Mouse (Mus musculus) cerebellum, adult 9-11 months (tissue): ENCODE measurements at regions not wholly inside any gene's neighbourhood (a gene's known extent, or its start where the extent isn't known, plus 50 kb on each side); places are given as distances from the start of the nearest gene placed in this dataset.

Source experiments
- DNase-seq: peaks from one replicate; pipeline ENCODE4 v3.0.0; 2022

- DNase-seq, result no peak
These were observed 338.2 kb upstream of the G2e3 start for GRCm38 (mm10) chr12:51009644-51010043.

DNA sequence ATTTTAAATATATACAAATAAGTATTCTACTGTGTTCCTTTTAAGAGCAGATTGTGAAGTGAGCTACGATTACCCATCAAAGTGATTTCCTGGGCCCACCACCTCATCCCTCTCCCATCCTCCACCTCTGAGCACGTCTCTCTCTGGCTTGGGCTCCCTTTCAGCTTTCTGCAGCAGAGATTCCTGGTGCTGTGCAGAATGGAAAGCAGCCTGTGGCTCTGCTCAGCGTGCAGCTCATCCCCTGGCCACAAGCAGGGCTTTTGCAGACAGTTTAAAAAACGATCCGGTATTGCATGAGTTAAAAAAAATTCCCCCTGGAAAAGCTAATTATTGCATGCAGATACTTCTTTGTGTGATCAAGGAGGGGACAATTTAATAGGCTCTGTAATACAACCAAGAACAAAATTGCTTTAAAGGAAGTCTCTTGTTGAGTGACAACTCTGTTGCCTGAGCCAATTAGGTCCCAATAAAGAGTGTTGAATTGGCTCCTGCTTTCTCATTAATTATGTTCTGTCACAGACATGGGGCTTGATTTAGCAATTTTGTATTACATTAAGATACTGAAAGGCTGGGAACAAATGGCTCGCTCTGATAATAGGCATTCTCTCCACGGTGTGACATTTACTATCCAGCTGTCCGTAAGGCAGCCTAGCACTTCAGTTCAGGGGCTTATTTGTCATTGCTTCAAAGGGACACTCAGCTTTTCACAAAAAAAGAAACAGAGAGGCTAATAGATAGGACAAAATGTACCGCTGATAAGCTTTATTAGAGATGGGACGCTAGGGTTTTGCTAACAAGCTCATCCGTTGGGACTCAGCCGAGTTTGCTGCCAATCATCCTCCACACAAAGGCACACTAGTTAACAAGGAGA, 345.9 kb upstream of the G2e3 start:
- no peak for DNase-seq

- DNase-seq, result no peak
These were observed 346.8 kb upstream of the G2e3 start for GRCm38 (mm10) chr12:51001096-51001495.

GRCm38 (mm10) chr12:51000281-51001075, 347.4 kb upstream of the G2e3 start:
- DNase-seq, result no peak

DNA sequence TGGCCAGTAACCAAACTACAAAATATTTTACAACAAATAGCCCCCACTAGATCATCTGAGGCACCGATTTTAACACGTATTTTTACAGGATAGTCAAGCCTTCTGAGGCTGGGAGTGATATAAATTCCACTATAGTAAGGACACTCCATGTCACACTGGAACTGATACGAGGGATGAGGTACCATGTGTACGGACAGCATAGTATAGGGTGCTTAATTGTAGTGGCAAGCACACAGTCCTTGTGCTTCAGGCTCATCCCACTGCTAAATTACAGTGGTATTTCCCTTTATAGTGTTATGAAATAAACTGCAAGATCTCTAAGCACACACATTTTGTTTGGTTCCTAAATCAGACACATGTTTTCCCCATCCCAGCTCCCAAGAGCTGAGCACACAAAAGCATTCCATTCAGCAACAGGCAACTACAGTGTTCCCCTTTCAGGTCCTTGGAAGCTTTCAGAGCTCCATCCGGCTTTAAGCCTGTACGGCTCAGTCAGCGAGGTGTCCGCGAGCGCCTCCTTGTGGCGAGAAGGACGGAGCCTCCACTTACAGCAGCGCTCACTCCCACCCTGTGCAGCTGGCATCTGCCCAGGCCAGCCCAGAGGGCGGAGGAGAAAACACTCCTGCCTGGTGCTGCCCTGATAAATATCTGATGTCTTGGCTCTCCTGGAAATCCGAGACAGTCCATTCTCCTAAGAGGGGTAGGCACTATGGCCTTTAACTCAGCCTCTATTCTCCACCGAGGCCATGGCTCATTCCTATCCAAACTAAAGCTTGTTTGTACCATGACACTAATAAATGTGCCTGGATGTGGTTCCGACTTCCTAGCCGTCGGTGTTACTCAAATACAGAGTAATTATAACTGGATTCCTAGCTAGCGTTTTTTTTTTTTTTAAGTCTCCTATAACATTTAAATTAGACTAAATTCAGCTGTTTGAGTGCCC, 348.3 kb upstream of the G2e3 start:
- DNase-seq, result peak; percentile 16

GRCm38 (mm10) chr12:50995664-50996063, 346.8 kb upstream of the Prkd1 start:
- no peak for DNase-seq

GRCm38 (mm10) chr12:50989561-50990325, 340.8 kb upstream of the Prkd1 start:
- DNase-seq, result no peak

DNA sequence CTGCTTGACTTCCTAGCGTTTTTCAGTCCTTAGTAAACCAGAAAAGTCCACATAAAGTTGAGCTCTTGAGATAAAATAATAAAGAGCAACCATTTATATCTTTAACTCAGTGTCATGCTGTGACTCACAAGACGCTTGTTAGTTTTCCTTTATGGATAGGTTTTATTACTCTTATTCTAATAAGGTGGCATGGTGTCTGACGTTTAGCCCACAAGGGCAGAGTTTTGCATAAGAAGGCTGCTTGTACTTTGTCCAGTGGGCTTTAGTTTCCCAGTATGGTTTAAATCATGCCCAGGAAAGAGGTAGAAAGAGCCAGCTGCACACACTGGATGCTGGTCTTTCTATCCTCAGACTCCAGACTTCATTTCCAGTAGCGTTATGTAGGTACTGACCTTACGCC, 332.4 kb upstream of the Prkd1 start:
- DNase-seq, result no peak

- no peak for DNase-seq
These were observed 331.9 kb upstream of the Prkd1 start for GRCm38 (mm10) chr12:50980800-50981199.

DNA sequence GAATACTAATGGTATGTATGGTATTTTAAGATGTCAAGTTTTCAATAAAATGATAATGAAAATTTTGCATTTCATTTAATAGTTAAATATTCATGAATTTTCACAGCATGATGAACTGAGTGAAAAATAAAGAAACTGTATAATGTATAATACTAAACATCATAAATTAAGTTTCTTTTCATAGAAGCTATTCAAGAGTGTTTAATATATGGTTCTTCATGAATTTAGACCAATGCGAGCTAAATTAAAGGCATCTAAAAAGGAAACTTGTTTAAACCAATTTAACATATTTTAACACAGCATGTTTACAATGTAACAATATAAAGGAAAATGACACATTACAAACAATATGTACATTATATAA, 321.8 kb upstream of the Prkd1 start:
- no peak for DNase-seq

DNA sequence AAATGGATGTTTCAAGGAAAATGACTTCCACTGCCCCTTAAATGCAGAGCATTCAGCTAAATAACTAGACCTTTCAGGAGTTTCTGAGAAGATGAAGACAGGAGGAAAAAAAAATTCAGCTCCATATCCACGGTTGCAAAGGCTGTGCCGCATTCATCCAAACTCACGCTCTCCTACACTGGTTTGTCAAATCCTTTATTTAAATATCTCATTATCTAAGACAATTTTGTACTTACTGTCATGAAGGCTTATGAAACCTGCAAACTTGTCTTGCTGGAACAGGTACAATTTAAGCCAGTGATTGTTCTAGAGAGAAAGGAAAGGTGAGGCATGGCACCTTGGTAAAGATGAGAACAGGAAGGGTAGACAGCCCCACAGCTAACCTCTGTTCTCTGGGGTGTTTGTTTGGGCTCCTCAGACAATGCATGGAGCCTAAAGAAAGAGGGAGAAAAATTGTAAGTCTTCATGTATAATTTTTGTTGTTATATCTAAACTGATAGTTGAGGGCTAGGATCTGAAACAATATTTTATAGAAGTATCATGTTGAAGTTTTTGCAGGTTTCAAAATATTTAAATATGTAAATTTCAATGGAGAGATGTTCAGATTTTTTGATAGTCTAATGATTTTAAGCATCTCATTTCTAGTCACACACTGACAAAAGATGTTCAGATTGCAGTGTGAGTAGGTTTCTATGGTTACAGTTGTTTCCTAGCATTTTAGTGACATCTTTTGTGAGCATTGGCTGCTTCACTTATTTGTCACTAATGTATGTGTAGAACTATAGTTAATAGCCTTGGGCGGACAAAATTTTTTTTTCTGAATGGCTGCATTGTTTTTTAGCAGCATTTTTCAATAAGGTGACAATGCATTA, 321.2 kb upstream of the Prkd1 start:
- no peak for DNase-seq

DNA sequence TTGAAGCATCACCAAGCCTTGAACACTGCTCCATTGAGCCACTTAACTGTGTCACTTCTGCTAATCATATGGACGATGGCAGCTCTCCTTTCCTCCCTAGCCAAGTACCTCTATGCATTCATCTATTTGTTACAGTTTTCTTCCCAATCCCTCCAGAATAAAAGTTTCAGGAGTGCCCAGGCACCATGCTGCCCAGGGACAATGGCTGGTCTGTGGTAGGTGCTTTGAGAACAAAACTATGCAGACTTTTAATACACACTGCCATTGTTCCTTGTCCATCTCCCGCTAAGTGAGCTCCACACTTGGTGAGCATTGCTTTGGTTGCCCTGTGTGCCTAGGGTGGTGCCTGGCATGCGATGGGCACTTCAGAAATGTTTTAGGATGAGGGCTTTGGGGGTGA, 320.5 kb upstream of the Prkd1 start:
- DNase-seq, result no peak

GRCm38 (mm10) chr12:50967168-50967810, 318.4 kb upstream of the Prkd1 start:
- DNase-seq, result no peak

DNA sequence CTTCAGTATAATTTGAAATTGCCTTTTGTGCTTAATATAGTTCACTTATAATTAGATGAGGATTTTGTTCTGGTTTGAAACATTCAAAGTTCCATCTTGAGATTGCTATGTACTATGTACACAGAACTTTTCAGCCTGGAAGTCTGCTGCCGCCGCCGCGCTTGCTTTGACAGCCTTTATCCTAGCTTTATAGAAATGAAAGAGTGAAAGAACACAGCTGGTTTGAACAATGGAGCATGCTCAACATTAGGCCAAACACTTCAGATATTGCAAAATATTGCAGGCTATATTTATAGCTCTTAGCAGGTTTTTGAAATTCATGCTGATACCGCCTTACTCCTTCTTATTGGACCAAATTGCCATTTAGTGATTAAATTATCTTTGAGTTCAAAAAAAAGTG, 305.1 kb upstream of the Prkd1 start:
- no peak for DNase-seq

GRCm38 (mm10) chr12:50947035-50947434, 298.1 kb upstream of the Prkd1 start:
- DNase-seq, result no peak

- DNase-seq, result peak; percentile 57
These were observed 295.0 kb upstream of the Prkd1 start for GRCm38 (mm10) chr12:50943741-50944521.

- no peak for DNase-seq
These were observed 294.4 kb upstream of the Prkd1 start for GRCm38 (mm10) chr12:50943340-50943739.

DNA sequence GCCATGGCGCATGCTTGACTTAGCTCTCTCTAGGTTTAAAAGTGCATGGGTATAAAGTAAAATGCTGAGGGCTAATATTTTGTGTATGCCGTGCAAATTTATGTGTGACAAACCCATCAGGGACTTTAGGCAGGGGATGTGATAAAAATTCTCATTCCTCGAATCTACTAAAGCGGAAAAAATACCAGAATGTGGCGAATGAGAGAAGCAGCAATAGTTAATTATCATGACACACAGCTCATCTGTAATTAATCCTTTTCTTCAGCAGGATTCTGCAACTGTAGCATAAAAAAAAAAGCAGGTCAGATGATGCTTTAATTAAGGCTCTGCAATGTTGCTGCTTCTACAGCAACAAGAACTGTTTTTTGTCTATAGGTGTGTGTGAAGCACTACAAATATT, 286.6 kb upstream of the Prkd1 start:
- DNase-seq, result no peak

- no peak for DNase-seq
These were observed 283.6 kb upstream of the Prkd1 start for GRCm38 (mm10) chr12:50932496-50932895.

- no peak for DNase-seq
These were observed 280.7 kb upstream of the Prkd1 start for GRCm38 (mm10) chr12:50929641-50930040.
